Mouse (Mus musculus): ENCODE data around the gene Gas2l3.

Gas2l3 gene

GRCm38 (mm10) chr10:89400674-89401336 is 43.0 kb downstream of the Gas2l3 start:
- DNase-seq (ENCODE audit: low read depth, low spot score): no peak

- DNase-seq (ENCODE audit: low read depth, low spot score): peak; percentile 44
Observed at GRCm38 (mm10) chr10:89395823-89396222, 47.9 kb downstream of the Gas2l3 start.

- DNase-seq (ENCODE audit: low read depth, low spot score): no peak
Observed at GRCm38 (mm10) chr10:89395321-89395720, 48.4 kb downstream of the Gas2l3 start.

- DNase-seq (ENCODE audit: low read depth, low spot score): no peak
Observed at GRCm38 (mm10) chr10:89392687-89393086, 51.1 kb downstream of the Gas2l3 start.

- no peak for DNase-seq (ENCODE audit: low read depth, low spot score)
Observed at GRCm38 (mm10) chr10:89391571-89392163, 52.1 kb downstream of the Gas2l3 start.

GRCm38 (mm10) chr10:89386461-89386860 is 57.3 kb downstream of the Gas2l3 start:
- DNase-seq (ENCODE audit: low read depth, low spot score): peak; percentile 3

GRCm38 (mm10) chr10:89383462-89383861 is 60.3 kb downstream of the Gas2l3 start:
- DNase-seq (ENCODE audit: low read depth, low spot score): peak; percentile 82

- no peak for DNase-seq (ENCODE audit: low read depth, low spot score)
Observed at GRCm38 (mm10) chr10:89377750-89378149, 66.0 kb downstream of the Gas2l3 start.

- DNase-seq (ENCODE audit: low read depth, low spot score): no peak
Observed at GRCm38 (mm10) chr10:89370051-89370450, 73.7 kb downstream of the Gas2l3 start.

- DNase-seq (ENCODE audit: low read depth, low spot score): no peak
Observed at GRCm38 (mm10) chr10:89358933-89359332, 84.8 kb downstream of the Gas2l3 start.
